Mouse (Mus musculus) megakaryocyte progenitor cell, adult 5-6 weeks (primary cell): ENCODE results near the gene Mylip. TPM values are rescaled to one million over a fixed set of nuclear protein-coding genes. Genes with fewer than 3 reads are reported as not detected.
A peak's percentile ranks its signal among the peaks of the same experiment; 100 is the strongest.

Experiments
- ATAC-seq: replicated peaks from 2 replicates; pipeline ENCODE4 v1.8.0; 2016; ENCODE audit warnings: mild to moderate bottlenecking, moderate TSS enrichment, inconsistent platforms; ENCODE audit not compliant: poor library complexity
- total RNA-seq, 2 experiments: library from RNA; stranded (forward) in 1 of 2; stranded (reverse) in 1 of 2; fragments of 157-497, 149-512 nt in 1 of 2; fragments of 200-1000 nt in 1 of 2; gene quantifications; 2 replicates each; pipeline versions ENCODE4 v1.2.3 to v1.2.4; 2015 to 2017

Mylip gene
- total RNA-seq, 2 experiments from 2014 or later = 8.8 to 11.3 TPM

GRCm38 (mm10) chr13:45423905-45424304 is 34.4 kb downstream of the Mylip start:
- no peak for ATAC-seq

- no peak for ATAC-seq
Observed at GRCm38 (mm10) chr13:45429239-45429638, 39.7 kb downstream of the Mylip start.

GRCm38 (mm10) chr13:45437134-45437533 is 47.6 kb downstream of the Mylip start:
- no peak for ATAC-seq

- ATAC-seq = no peak
Observed at GRCm38 (mm10) chr13:45438853-45439252, 49.3 kb downstream of the Mylip start.

DNA sequence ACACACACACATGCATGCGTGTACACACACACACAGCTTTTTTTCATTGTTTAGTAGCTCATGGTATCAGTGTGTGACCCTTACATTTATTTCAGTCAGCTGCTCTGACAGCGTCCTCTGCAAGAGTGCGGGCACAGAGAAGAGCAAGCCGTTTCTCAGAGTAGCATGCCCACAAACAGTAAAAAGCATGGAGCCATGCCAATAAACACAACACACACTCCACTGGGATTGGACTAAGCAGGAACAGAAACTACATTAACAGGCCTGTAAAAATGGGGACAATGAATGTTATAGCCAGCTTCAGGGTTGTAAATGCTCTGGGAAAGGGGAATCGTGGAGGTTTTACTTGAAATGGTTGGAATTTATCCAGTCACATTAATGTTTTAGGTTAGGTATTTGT is 50.7 kb downstream of the Mylip start:
- no peak for ATAC-seq

DNA sequence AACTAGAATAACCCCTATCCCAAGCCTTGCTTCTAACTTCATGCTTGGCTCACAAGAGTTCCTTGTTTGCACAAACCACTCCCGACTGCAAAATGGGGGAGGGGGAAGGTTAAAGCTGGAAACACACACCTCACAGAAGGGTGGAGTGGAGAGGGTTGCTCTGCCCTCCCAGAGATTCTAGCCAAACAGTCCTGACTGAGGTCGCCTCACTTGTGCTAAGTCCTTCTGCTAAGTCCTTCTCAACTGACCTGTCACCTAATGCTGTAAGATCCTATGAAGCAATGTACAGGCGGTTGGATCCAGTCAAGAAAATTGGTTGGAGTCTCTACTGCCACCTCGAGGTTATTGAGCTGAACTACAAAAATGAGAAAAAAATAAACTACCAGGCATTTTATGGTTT is 52.9 kb downstream of the Mylip start:
- peak; percentile 80 for ATAC-seq

DNA sequence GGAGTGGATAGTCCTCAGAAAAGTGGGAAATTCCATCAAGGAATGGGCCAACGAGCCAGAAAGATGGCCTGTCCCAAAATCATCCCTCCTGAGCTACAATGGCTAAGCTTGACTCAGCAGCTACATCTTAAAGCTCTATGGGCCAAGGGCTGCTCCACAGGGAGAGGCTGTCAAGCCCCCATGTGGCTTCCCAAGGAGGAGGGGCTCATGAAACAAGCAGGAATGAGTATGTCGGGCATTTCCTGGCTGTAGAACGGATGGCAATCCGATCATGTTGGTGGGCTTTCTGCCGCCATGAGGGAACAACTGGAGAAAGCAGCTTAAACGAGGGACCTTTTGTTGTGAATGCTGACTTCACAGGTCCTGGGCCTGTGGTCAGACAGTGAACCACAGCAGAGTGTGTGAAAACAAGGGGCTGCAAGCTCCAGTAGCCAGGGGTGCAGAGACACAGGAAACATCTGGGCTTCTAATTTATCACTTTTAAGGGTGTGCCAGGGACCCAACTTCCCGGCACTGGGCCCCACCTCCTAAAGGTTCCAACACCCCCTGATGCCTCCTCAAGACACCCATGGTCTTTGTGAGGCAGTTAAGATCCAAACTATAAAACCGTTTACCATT is 53.5 kb downstream of the Mylip start:
- peak; percentile 69 for ATAC-seq

GRCm38 (mm10) chr13:45444220-45444619 is 54.7 kb downstream of the Mylip start:
- ATAC-seq = no peak

GRCm38 (mm10) chr13:45444652-45445051 is 55.1 kb downstream of the Mylip start:
- ATAC-seq = peak; percentile 53

DNA sequence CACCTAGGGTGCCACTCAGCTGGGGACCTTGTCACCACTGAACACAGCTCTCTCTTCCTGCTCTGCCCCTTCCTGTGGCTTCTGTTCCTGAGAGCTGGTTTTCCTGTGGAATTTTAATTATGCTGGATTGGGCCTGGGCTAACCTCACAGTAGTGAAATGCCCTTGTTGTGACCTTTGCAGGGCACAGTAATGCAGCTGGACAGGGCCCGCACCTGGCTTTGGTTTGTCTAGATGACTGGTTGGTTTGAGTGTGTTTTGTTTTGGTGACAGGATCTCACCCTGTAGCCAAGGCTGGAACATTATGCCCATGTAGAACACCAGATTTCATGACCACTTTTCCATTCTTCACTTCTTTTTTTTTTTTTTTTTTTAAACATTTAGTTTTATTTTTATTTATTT is 57.1 kb downstream of the Mylip start:
- no peak for ATAC-seq

GRCm38 (mm10) chr13:45452437-45452836 is 62.9 kb downstream of the Mylip start:
- no peak for ATAC-seq

DNA sequence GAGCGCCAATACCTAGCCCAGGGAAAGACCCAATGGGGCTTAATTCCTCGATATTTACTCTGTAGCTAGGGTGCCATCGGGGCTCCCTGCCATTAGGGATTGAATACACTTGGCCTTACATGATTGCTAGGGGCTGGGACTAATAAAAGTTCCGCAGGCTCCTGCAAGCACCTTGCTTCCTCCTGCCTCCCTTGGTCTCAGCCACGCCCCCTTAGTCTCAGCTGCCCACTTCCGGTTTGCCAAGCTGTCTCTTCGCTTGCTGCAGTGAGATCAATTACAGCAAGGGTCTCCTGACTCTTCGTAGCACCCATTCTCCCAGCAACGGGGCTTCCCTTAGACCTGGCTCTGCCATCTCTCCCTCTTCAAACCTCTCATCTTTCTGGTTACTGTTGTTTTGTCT is 63.5 kb downstream of the Mylip start:
- ATAC-seq = peak; percentile 54

DNA sequence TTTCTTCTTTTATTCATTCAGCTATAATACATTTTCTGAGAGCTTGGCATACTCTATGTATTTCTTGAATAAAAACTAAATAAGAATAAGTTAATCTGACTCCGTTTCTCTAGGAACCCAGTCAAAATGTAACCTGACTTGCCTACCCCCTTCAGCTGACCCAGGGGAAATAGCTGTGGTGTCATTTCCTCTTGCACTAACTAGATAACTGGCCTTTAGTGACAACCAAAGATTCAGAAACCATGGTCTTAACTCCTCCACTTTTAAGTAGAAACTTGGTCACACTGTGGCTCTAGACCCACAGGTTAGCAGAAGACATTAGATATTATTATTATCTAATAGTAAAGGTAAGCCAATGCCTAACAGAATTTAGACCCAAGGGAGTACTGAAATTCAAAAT is 64.5 kb downstream of the Mylip start:
- ATAC-seq = no peak

- 0 out of 2 replicates have a peak, but pooled peaks have one; percentile 13 for ATAC-seq
Observed at GRCm38 (mm10) chr13:45454641-45455040, 65.1 kb downstream of the Mylip start.

DNA sequence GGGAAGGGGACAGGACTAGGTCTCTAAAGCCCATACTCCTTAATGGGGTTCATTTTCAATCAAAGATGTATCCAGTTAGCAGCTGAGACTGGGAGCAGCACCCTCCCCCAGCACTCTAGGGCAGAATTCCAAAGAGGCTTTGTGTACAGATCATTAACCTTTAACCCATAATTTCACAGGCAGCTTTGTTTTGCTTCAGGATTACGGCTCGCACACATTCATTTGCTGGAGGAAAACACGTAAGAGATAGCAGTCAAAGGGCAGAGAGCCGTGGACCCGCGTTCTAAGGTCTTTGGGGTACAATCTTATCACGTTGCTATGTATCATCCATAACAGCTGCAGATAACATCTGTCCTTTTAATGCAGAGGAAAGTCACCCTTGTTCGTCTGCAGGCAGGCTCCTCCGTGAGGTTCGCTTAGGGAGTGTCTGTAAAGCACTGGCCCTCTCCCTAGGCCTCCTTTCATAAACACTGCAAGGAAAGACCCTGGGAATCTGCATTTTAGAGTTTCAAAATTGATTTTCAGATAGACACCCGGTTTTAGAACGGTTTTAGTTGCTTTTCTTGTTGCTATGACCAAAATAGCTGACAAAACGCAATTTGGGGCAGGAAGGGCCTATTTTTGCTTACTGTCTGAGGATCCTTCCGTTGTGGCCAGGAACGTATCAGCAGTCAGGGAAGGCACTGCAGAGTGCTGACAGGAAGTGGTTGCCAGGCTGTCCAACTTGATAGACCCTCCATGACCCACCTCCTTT is 65.7 kb downstream of the Mylip start:
- peak; percentile 92 for ATAC-seq

- ATAC-seq = no peak
Observed at GRCm38 (mm10) chr13:45455862-45456192, 66.3 kb downstream of the Mylip start.

GRCm38 (mm10) chr13:45457459-45457858 is 67.9 kb downstream of the Mylip start:
- no peak for ATAC-seq

GRCm38 (mm10) chr13:45460177-45460576 is 70.6 kb downstream of the Mylip start:
- ATAC-seq = no peak

- no peak for ATAC-seq
Observed at GRCm38 (mm10) chr13:45461370-45461958, 71.9 kb downstream of the Mylip start.
